Mouse (Mus musculus) megakaryocyte, embryonic 14.5 days (primary cell): ENCODE measurements around the gene Tbxas1.

Source experiments
- FLI1 ChIP-seq: IDR thresholded peaks from 2 replicates; pipeline ENCODE4 v1.6.1; 2012; ENCODE audit warnings: low read length, inconsistent platforms, mixed read lengths
- GATA1 ChIP-seq: IDR thresholded peaks from 3 replicates; pipeline ENCODE4 v1.6.1; 2012; ENCODE audit warnings: mixed read lengths, low read length, inconsistent platforms, borderline replicate concordance

DNA sequence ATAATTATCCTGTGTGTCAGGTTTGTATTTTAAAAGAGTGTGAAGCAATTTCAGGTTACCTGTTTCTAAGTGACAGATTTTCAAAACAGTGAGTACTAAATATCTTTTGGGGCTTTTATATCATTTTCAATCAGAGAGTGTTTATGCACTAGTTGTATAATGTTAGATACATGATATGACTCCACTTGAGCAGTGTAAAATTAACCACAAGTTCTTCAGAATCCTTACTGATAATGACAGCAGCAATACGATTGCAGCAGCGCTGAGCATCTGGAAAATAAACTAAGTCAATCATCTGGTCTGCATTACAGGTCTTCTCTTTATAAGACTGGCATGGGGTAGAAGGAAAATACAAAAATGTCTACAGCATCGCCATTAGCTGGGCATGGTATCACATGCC lies 48.3 kb upstream of the Tbxas1 start:
- TF ChIP-seq GATA1, result no peak
- TF ChIP-seq FLI1, result no peak
